Mouse (Mus musculus) bone marrow, adult 2 months (tissue): ENCODE data around the gene Tbx19.

Experiments
- CTCF ChIP-seq: fragments of 200-500 bp; IDR thresholded peaks from 2 replicates; pipeline ENCODE4 v1.5.1; 2011; ENCODE audit warnings: low read length, control low read depth; ENCODE audit not compliant: control insufficient read depth, insufficient read depth
- POLR2A ChIP-seq: fragments of 200-500 bp; IDR thresholded peaks from 2 replicates; pipeline ENCODE4 v1.6.1; 2011; ENCODE audit warnings: low read depth, mild to moderate bottlenecking, control low read depth, low read length, borderline replicate concordance; ENCODE audit not compliant: control insufficient read depth

- TF ChIP-seq CTCF (no peak), POLR2A (no peak)
These were observed 25.9 kb upstream of the Tbx19 start for GRCm38 (mm10) chr1:165186491-165186890.
